In the genomic region with DNA sequence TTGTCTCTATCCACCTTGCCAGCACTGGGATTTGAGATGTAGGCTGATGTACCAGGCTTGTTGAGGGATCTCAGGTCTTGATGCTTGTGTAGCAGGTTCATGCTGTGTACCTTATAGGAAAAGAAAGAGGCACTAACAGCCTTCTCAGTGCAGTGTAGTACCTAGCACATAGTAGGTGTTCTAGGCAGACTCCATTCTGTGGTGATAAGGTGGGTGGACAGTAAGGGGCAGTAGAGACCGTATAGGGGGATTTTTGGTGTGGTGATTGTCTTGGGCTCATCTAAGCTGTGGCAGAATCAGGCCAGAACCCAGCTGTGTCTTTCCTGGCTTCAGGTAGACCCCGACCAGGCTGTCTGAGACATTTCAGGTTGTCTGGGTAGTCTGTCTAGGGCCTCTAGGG, we compare ENCODE assay signal across 18 mouse cellular contexts.
"Had no signal": no experiment of that assay in that cellular context is flagged by ENCODE, and none has a peak within 500 bp of the region (broad histone marks: within the 10 kb centered on the region; RNA-seq: fewer than 3 reads in every experiment).

No protein-coding gene starts in this region.

- ATAC-seq: liver, embryonic 12.5 days; midbrain, embryonic 15.5 days had no signal

- H3K4me1 ChIP-seq: midbrain, embryonic 15.5 days had no signal

- H3K9ac ChIP-seq: limb, embryonic 13.5 days; liver, embryonic 12.5 days; liver, embryonic 15.5 days; lung, embryonic 15.5 days; midbrain, embryonic 12.5 days; midbrain, embryonic 15.5 days; neural tube, embryonic 13.5 days had no signal

- H3K27me3 ChIP-seq: limb, embryonic 13.5 days; liver, embryonic 12.5 days; liver, embryonic 15.5 days; lung, embryonic 15.5 days; midbrain, embryonic 12.5 days; midbrain, embryonic 15.5 days; neural tube, embryonic 13.5 days had no signal

- H3K9me3 ChIP-seq: limb, embryonic 10.5 days; limb, embryonic 13.5 days; liver, embryonic 12.5 days; liver, embryonic 15.5 days; lung, embryonic 15.5 days; midbrain, embryonic 12.5 days; midbrain, embryonic 15.5 days; neural tube, embryonic 13.5 days had no signal

- H3K36me3 ChIP-seq: limb, embryonic 10.5 days; limb, embryonic 13.5 days; liver, embryonic 12.5 days; liver, embryonic 15.5 days; lung, embryonic 15.5 days; midbrain, embryonic 12.5 days; midbrain, embryonic 15.5 days; neural tube, embryonic 13.5 days had no signal

- H3K4me3 ChIP-seq: layer of hippocampus, adult 2 months; limb, embryonic 10.5 days; limb, embryonic 13.5 days; liver, embryonic 12.5 days; liver, embryonic 15.5 days; lung, embryonic 15.5 days; midbrain, embryonic 12.5 days; midbrain, embryonic 15.5 days; neural tube, embryonic 13.5 days had no signal

- DNase-seq: kidney, adult 2 months; kidney, postnatal 25 days; layer of hippocampus, adult 9-11 months; liver; lung, adult 18-20 months; lung, postnatal 10 days; lung, postnatal 36 days; thymus, postnatal 25 days had no signal

- H3K4me2 ChIP-seq: limb, embryonic 13.5 days; liver, embryonic 12.5 days; liver, embryonic 15.5 days; lung, embryonic 15.5 days; midbrain, embryonic 12.5 days; midbrain, embryonic 15.5 days; neural tube, embryonic 13.5 days had no signal

- H3K27ac ChIP-seq: kidney, postnatal 0 days; limb, embryonic 10.5 days; limb, embryonic 13.5 days; liver, embryonic 12.5 days; liver, embryonic 15.5 days; midbrain, embryonic 12.5 days; midbrain, embryonic 15.5 days; neural tube, embryonic 13.5 days had no signal
